Mouse (Mus musculus) forebrain, embryonic 12.5 days (tissue): ENCODE results near the gene Retreg1. TPM values are rescaled to one million over a fixed set of nuclear protein-coding genes. Genes with fewer than 3 reads are reported as not detected.

ENCODE experiments used
- ATAC-seq: fragments of 200-750 bp; cut with Nextera tagmentation; 2 replicates; pipeline ENCODE4 v1.8.0; 2017; ENCODE audit warnings: moderate TSS enrichment; ENCODE audit not compliant: low FRiP score
- H3K27ac ChIP-seq: fragments of 300-500 bp; sonication (generic); 2 replicates; pipeline ENCODE4 v1.5.1; 2016; ENCODE audit warnings: mild to moderate bottlenecking
- H3K27me3 ChIP-seq: fragments of 300-500 bp; sonication (generic); 2 replicates; pipeline ENCODE4 v1.6.1; 2016; ENCODE audit warnings: mild to moderate bottlenecking
- H3K36me3 ChIP-seq: fragments of 300-500 bp; sonication (generic); replicated peaks from 2 replicates; pipeline ENCODE4 v1.6.1; 2016; ENCODE audit warnings: mild to moderate bottlenecking
- H3K4me1 ChIP-seq: fragments of 300-500 bp; sonication (generic); 2 replicates; pipeline ENCODE4 v1.6.1; 2016
- H3K4me2 ChIP-seq: fragments of 300-500 bp; sonication (generic); 2 replicates; pipeline ENCODE4 v1.6.1; 2016; ENCODE audit warnings: mild to moderate bottlenecking, moderate library complexity
- H3K4me3 ChIP-seq: fragments of 300-500 bp; sonication (generic); replicated peaks from 2 replicates; pipeline ENCODE4 v1.5.1; 2016; ENCODE audit warnings: mild to moderate bottlenecking
- H3K9ac ChIP-seq: fragments of 300-500 bp; sonication (generic); 2 replicates; pipeline ENCODE4 v1.6.1; 2016; ENCODE audit warnings: mild to moderate bottlenecking
- H3K9me3 ChIP-seq: fragments of 300-500 bp; sonication (generic); 2 replicates; pipeline ENCODE4 v1.6.1; 2016
- WGBS: fragments of 180-500 bp; shearing (Covaris S2); methylation state at CpG from one replicate; pipeline ENCODE4 v1.1.7; 2016; 5-methylcytosine and 5-hydroxymethylcytosine counted together
- polyA plus RNA-seq: library from polyadenylated mRNA; unstranded; fragments of >200 nt; fragmentation: Nextera tagmentation; extraction: Ambion mirVana; gene quantifications from 2 replicates; pipeline ENCODE4 v1.2.1, GENCODE M21; 2016

The Retreg1 gene
- 2.8 and 3.7 TPM in 2 replicates for polyA plus RNA-seq

DNA sequence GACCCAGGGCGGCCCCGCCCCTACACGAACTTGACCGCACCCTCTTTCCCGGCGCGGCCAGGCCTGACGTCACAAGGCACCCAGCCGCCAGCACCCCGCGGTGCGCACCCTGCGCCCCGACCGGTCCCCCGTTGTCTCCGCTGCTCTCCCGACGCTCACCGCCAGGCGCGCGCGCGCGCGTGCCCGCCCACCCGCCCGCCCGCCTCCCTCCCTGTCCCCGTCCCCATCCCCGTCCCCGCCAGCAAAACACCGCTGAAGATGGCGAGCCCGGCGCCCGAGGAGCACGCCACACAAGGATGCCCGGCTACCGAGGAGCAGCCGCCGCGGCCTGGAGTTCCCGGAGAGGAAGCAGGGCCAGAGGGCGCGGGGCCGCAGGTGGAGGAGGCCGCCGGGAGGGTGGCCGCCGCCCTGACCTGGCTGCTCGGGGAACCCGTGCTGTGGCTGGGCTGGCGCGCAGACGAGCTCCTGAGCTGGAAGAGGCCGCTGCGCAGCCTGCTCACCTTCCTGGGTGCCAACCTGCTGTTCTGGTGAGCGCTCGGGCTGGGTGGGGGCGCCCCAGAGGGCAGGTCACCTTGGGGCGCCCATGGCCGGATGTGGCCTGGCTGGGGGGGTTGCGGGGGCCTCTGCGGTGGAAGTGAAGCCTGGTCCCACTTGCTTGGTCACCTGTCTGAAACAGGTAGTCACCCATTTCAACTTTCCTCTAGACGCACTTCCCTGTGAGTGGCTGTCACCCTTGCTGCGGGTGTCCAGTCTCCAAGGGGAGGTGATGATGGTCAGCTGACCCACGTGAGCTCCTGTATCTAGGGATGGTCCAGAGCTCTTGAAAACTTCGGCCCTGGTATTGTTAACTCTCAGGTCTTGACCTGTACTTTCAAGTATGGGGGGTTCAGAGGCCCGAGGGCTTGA lies at the start of gene Retreg1:
Gene Retreg1 (plus strand): TSS at position 95 of the 906 bp plus-strand sequence.
- peak; percentile 85 for ATAC-seq
- WGBS: under 1% methylated on average over 62 of the region's 72 CpGs
- 0 out of 2 replicates have a peak within 1 kb of the TSS, but pooled peaks have one; percentile 25 for H3K27ac ChIP-seq

DNA sequence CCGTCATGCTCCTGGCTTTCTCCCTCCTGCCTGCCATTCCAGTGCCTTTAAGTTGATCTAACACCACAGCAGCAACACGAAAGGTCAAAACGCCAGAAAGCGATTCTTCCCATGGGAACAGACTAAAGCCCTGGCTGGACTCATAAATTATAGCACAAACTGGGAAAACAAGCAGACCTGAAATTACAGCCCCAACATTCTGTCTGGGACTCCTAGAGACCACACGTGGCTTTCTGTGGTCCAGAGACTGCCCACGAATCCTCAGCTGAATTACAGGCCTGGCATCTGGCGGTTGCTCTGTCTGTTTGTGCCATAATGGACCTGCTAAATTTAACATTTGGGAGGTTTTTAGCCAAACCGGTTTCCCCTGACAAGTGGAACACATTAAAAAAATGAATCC lies 48.9 kb upstream of the Retreg1 start:
- 0 out of 2 replicates have a peak, but pooled peaks cover 2% of the 10 kb centered on the region for H3K4me1 ChIP-seq
- H3K27me3 ChIP-seq: no peaks in the 10 kb centered on the region
- ATAC-seq: no peak
- H3K9ac ChIP-seq: no peak overlapping the region
- H3K4me2 ChIP-seq: no peak overlapping the region
- H3K9me3 ChIP-seq: no peaks in the 10 kb centered on the region
- H3K36me3 ChIP-seq: peaks cover 89% of the 10 kb centered on the region
- H3K4me3 ChIP-seq: no peak overlapping the region
- H3K27ac ChIP-seq: no peak overlapping the region
- 93% methylated on average over 8 of the region's 8 CpGs for WGBS

More for the DNA sequence above, at the start of gene Retreg1:
- H3K4me3 ChIP-seq: peak within 1 kb of the TSS; percentile 83
- H3K4me1 ChIP-seq: peaks cover 22% of the 10 kb centered on the region
- H3K36me3 ChIP-seq: no peaks in the 10 kb centered on the region
- H3K4me2 ChIP-seq: peak within 1 kb of the TSS; percentile 99
- H3K9me3 ChIP-seq: no peaks in the 10 kb centered on the region
- peak within 1 kb of the TSS; percentile 80 for H3K9ac ChIP-seq
- peaks cover 34% of the 10 kb centered on the region for H3K27me3 ChIP-seq

DNA sequence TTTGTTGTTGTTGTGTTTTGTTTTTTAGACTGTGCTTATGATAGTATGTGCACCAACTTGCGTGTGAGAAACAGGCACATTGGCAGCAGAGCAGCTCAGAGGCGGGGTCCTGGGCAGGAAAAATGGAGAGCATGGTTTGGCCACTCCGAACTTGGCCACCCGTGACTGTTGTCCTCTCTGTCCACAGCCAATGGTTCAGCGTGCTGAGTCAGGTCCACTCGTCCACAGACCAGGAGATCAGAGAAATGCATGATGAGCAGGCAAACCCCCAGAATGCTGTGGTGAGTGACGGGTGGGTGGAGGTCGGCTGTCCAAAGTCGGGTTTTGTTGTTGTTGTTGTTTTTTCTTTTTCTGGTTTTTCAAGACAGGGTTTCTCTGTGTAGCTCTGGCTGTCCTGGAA lies 47.5 kb upstream of the Retreg1 start:
- 93% methylated on average over 9 of the region's 9 CpGs for whole genome bisulfite sequencing
- no peak for ATAC-seq
- peaks cover 89% of the 10 kb centered on the region for H3K36me3 ChIP-seq
- H3K4me3 ChIP-seq: no peak overlapping the region
- H3K27me3 ChIP-seq: no peaks in the 10 kb centered on the region
- 0 out of 2 replicates have a peak, but pooled peaks cover 2% of the 10 kb centered on the region for H3K4me1 ChIP-seq
- H3K9me3 ChIP-seq: no peaks in the 10 kb centered on the region
- no peak overlapping the region for H3K27ac ChIP-seq
- no peak overlapping the region for H3K9ac ChIP-seq
- H3K4me2 ChIP-seq: no peak overlapping the region

DNA sequence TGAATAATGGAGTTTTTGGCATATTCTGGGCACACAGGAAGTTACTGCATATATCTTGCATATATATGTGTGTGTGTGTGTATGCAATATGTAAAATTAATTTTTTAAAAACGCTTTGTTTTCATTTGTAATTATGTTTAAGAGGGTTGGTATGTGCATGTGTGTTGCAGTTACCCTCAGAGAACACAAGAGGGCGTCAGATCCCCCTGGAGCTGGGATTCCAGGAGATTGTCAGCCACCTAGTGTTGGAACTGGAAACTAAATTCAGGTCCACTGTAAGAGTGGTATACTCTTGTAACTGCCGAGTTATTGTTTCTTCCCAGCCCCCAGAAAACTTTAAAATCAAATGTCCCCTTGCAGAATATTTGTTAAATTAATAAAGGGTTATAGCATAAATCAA lies 46.6 kb upstream of the Retreg1 start:
- H3K9me3 ChIP-seq: no peaks in the 10 kb centered on the region
- H3K27me3 ChIP-seq: no peaks in the 10 kb centered on the region

DNA sequence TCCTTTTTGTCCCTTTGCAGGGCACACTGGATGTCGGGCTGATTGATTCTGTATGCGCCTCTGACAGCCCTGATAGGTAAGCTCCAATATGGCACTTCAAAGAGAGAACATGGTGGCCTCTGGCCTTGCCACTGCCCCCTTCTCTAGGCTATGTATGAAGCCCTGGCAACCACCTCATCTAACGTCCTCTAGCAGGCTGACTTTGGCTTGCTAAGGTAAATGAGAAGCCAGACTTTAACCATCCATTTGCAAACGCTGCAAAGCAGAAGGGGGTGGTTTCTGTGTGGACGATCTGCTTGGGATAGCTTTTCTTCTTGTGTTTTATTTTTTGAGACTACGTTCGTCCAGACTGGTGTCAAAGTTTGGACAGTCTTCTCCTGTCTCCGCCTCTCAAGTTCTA lies 45.8 kb upstream of the Retreg1 start:
- no peak overlapping the region for H3K27ac ChIP-seq
- no peaks in the 10 kb centered on the region for H3K4me1 ChIP-seq
- no peak overlapping the region for H3K9ac ChIP-seq
- H3K36me3 ChIP-seq: peaks cover 94% of the 10 kb centered on the region
- no peaks in the 10 kb centered on the region for H3K27me3 ChIP-seq
- no peak overlapping the region for H3K4me3 ChIP-seq
- no peak overlapping the region for H3K4me2 ChIP-seq
- H3K9me3 ChIP-seq: no peaks in the 10 kb centered on the region
- no peak for ATAC-seq
- 89% methylated on average over 8 of the region's 8 CpGs for WGBS

More for the DNA sequence above, 46.6 kb upstream of the Retreg1 start:
- no peak for ATAC-seq
- H3K4me1 ChIP-seq: 0 out of 2 replicates have a peak, but pooled peaks cover 2% of the 10 kb centered on the region
- no peak overlapping the region for H3K4me2 ChIP-seq
- peaks cover 91% of the 10 kb centered on the region for H3K36me3 ChIP-seq
- H3K9ac ChIP-seq: no peak overlapping the region
- 59% methylated on average over 3 of the region's 3 CpGs for WGBS
- H3K27ac ChIP-seq: no peak overlapping the region
- H3K4me3 ChIP-seq: no peak overlapping the region

DNA sequence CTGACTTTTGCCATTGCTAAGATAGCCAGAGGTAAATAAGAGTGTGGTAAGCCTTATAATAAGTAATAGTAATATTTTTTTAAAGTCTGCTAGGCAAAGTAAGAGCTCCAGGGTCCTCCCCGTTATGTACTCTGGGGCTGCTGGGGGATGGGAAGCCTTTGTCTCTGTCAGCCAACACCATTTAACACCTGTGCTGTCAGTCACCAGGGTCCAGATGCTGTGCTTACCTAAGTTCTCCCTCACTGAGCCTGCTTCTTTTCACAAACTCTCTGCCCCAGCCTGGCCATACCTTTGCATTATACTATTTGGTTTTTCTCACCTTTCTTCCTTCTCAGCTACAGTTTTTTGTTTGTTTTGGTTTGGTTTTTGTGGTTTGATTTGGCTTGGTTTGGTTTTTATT lies 45.1 kb upstream of the Retreg1 start:
- Histone ChIP-seq H3K4me3 (no peak overlapping the region), H3K36me3 (peaks cover 94% of the 10 kb centered on the region), H3K27me3 (no peaks in the 10 kb centered on the region), H3K27ac (no peak overlapping the region), H3K9me3 (no peaks in the 10 kb centered on the region), H3K4me1 (no peaks in the 10 kb centered on the region), H3K4me2 (no peak overlapping the region), H3K9ac (no peak overlapping the region)
- WGBS: 85% methylated on average over 1 of the region's 1 CpGs
- no peak for ATAC-seq

DNA sequence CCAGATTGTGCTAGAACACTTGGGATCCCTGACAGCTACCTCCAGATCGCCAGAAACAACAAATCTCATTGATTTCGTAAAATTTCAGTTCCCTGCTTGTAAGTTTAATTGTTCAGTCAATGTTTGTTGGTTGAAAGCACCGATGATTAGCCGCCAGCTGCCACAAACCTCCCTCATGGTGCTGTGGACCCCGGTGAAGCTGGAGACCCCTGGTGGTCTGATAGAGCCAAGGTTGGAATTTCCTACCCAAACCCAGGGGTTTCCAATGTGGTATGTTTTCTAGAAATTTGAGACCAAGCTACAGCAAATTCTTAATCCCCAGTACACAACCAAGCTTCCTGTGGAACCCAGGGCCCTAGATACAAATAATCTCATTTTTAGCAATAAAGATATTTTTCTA lies 41.3 kb upstream of the Retreg1 start:
- WGBS: 78% methylated on average over 5 of the region's 5 CpGs
- Histone ChIP-seq H3K9me3 (no peaks in the 10 kb centered on the region), H3K4me2 (no peak overlapping the region), H3K4me1 (no peaks in the 10 kb centered on the region), H3K4me3 (no peak overlapping the region), H3K36me3 (peaks cover 98% of the 10 kb centered on the region), H3K9ac (no peak overlapping the region), H3K27me3 (no peaks in the 10 kb centered on the region), H3K27ac (no peak overlapping the region)
- no peak for ATAC-seq

DNA sequence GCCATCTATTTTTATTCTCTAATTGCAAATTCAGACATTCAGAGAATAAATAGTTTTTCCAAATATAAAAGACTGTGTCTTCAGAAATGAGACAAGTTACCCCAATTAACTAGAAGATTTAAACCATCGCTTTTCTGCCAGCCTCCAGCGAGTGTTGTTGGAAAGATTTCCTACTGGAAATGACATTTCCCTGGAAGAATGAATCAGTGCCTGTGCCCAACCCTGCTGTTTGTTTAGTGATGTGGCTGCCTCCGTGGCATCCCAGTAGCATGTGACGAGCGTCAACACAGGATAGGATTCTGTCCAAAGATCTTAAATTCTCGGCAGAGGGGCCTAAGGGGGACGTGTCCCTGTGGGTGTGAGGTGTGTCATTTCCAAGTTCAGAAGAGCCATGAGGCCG lies 40.8 kb upstream of the Retreg1 start:
- Histone ChIP-seq H3K36me3 (peaks cover 98% of the 10 kb centered on the region), H3K9ac (no peak overlapping the region), H3K27ac (no peak overlapping the region), H3K4me2 (no peak overlapping the region), H3K4me3 (no peak overlapping the region), H3K4me1 (no peaks in the 10 kb centered on the region), H3K9me3 (no peaks in the 10 kb centered on the region), H3K27me3 (no peaks in the 10 kb centered on the region)
- 91% methylated on average over 8 of the region's 8 CpGs for WGBS
- ATAC-seq: no peak

DNA sequence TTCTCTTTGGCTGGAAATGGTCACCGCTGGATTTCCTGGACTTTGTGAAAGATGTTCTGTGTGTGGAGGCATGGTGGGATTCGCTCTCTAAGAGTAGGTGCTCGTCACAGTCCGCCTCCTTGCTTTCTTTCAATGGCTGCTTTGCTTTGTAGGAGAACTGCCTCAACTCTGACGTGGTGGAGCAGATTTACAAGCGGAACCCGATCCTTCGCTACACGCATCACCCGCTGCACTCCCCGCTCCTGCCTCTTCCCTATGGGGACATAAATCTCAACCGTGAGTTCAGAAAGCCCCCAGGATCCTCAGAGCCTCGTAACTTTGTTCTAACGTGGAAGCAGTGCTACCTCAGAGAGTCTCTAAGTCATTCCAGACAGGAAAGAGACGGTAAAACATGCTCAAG lies 39.9 kb upstream of the Retreg1 start:
- H3K4me3 ChIP-seq: no peak overlapping the region
- no peak for ATAC-seq
- H3K4me2 ChIP-seq: no peak overlapping the region
- H3K9ac ChIP-seq: no peak overlapping the region
- no peaks in the 10 kb centered on the region for H3K27me3 ChIP-seq
- H3K27ac ChIP-seq: no peak overlapping the region
- WGBS: 92% methylated on average over 15 of the region's 15 CpGs
- peaks cover 99% of the 10 kb centered on the region for H3K36me3 ChIP-seq
- H3K9me3 ChIP-seq: no peaks in the 10 kb centered on the region
- H3K4me1 ChIP-seq: no peaks in the 10 kb centered on the region

DNA sequence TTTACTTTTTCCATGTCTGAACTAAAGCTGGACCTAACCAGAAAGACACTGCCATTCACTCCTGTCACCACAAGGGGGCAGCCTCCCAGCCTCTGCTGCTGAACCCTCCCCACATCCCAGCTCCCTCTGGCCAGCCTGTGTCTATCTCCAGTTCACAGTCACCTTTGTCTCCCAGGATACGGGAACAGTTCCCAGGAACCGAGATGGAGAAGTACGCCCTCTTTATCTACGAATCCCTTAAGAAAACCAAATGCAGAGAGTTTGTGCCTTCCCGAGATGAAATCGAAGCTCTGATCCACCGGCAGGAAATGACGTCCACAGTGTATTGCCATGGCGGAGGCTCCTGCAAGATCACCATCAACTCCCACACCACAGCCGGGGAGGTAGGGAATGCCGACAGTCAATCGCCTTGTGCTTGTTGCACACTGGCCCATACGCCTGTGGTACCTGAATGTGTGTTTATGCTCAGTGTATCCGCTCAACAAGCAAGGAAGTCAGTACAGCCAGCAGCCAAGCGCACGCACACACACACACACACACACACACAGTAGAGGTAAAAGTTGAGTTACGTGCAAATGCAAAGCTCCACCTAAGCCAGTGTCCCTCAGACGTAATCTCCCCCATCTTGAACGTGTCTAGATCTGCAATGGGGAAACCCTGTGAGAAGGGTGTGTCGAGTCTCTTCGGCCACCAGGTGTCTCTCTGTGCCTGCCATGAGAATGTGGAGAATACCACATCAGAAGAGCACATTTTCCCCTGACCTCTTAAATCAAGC lies 37.5 kb upstream of the Retreg1 start:
- H3K36me3 ChIP-seq: peaks cover 99% of the 10 kb centered on the region
- no peak overlapping the region for H3K4me2 ChIP-seq
- H3K27ac ChIP-seq: no peak overlapping the region
- H3K4me1 ChIP-seq: no peaks in the 10 kb centered on the region
- no peak overlapping the region for H3K9ac ChIP-seq
- H3K4me3 ChIP-seq: no peak overlapping the region
- ATAC-seq: peak; percentile 55
- WGBS: 89% methylated on average over 21 of the region's 21 CpGs
- no peaks in the 10 kb centered on the region for H3K27me3 ChIP-seq
- H3K9me3 ChIP-seq: no peaks in the 10 kb centered on the region

DNA sequence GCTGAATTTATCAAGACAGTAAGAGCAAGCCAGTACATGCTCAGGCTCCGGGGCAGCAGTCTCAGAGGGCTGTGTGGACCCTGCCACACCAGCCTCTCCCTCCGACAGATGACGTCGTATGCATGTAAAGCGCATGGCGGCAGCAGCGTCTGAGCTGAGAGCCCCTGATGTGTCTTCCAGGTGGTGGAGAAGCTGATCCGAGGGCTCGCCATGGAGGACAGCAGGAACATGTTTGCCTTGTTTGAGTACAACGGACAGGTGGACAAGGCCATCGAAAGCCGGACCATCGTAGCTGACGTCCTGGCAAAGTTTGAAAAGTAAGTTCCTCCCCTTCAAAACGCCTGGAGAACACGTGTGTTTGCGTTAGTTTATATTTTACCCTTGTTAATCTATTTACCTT lies 36.6 kb upstream of the Retreg1 start:
- WGBS: 94% methylated on average over 17 of the region's 17 CpGs
- no peak overlapping the region for H3K4me3 ChIP-seq
- peaks cover 99% of the 10 kb centered on the region for H3K36me3 ChIP-seq
- no peak for ATAC-seq
- no peaks in the 10 kb centered on the region for H3K27me3 ChIP-seq
- H3K9me3 ChIP-seq: no peaks in the 10 kb centered on the region
- H3K27ac ChIP-seq: no peak overlapping the region
- no peak overlapping the region for H3K9ac ChIP-seq
- no peaks in the 10 kb centered on the region for H3K4me1 ChIP-seq
- H3K4me2 ChIP-seq: no peak overlapping the region

DNA sequence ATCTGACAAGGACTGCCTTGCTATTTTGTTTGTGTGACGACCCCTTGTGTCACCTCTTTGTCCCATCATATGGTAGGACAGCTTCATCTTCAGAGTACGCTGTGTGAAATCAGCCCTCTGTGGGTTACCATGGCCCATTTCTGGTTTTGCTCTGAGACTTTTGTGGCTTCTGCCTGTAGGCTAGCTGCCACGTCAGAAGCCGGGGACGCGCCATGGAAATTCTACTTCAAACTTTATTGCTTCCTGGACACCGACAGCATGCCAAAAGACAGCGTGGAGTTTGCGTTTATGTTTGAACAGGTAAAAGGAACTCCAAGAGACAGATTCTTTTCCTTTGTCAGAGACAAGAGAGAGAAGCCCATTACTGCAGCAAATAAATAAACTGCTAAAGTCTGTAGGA lies 36.1 kb upstream of the Retreg1 start:
- Histone ChIP-seq H3K9me3 (no peaks in the 10 kb centered on the region), H3K9ac (no peak overlapping the region), H3K36me3 (peaks cover 99% of the 10 kb centered on the region), H3K27me3 (no peaks in the 10 kb centered on the region), H3K27ac (no peak overlapping the region), H3K4me3 (no peak overlapping the region), H3K4me2 (no peak overlapping the region), H3K4me1 (no peaks in the 10 kb centered on the region)
- ATAC-seq: no peak
- 96% methylated on average over 9 of the region's 9 CpGs for WGBS
